Mouse (Mus musculus) lung, postnatal 14 days (tissue): ENCODE measurements around the gene Kctd18.
"Not testable (repeated sequence)": the region's sequence is repeated elsewhere in the genome, so short reads cannot be mapped to it uniquely, and the experiment has no call there.

Experiments used
- DNase-seq: peaks from one replicate; pipeline ENCODE4 v3.0.0; 2021

Gene Kctd18

GRCm38 (mm10) chr1:58018856-58019255 lies at the start of gene Kctd18:
Gene Kctd18, minus strand, starts transcription at chr1:58018956.
- no peak for DNase-seq

GRCm38 (mm10) chr1:58065606-58066005 lies 46.9 kb upstream of the Kctd18 start:
- no peak for DNase-seq

- DNase-seq, result no peak
Observed at GRCm38 (mm10) chr1:58065151-58065550, 46.4 kb upstream of the Kctd18 start.

GRCm38 (mm10) chr1:58062131-58062530 lies 43.4 kb upstream of the Kctd18 start:
- no peak for DNase-seq

- no peak for DNase-seq
Observed at GRCm38 (mm10) chr1:58058846-58059245, 40.1 kb upstream of the Kctd18 start.

GRCm38 (mm10) chr1:58056939-58057338 lies 38.2 kb upstream of the Kctd18 start:
- DNase-seq, result peak; percentile 47

GRCm38 (mm10) chr1:58056074-58056807 lies 37.5 kb upstream of the Kctd18 start:
- DNase-seq, result no peak

GRCm38 (mm10) chr1:58055598-58055997 lies 36.8 kb upstream of the Kctd18 start:
- DNase-seq, result no peak

- DNase-seq, result no peak
Observed at GRCm38 (mm10) chr1:58049126-58049525, 30.4 kb upstream of the Kctd18 start.

GRCm38 (mm10) chr1:58046721-58047290 lies 28.1 kb upstream of the Kctd18 start:
- DNase-seq, result no peak

GRCm38 (mm10) chr1:58045546-58045945 lies 26.8 kb upstream of the Kctd18 start:
- no peak for DNase-seq

- DNase-seq, result no peak
Observed at GRCm38 (mm10) chr1:58045076-58045475, 26.3 kb upstream of the Kctd18 start.

- DNase-seq, result not testable (repeated sequence)
Observed at GRCm38 (mm10) chr1:58037306-58037705, 18.6 kb upstream of the Kctd18 start.

- peak; percentile 67 for DNase-seq
Observed at GRCm38 (mm10) chr1:58031160-58031769, 12.5 kb upstream of the Kctd18 start.

GRCm38 (mm10) chr1:58030156-58030871 lies 11.6 kb upstream of the Kctd18 start:
- DNase-seq, result peak; percentile 60

- peak; percentile 49 for DNase-seq
Observed at GRCm38 (mm10) chr1:58029636-58030117, 10.9 kb upstream of the Kctd18 start, which contains the start of gene Aox1. Gene Aox1, plus strand, starts transcription at chr1:58029931.

- no peak for DNase-seq
Observed at GRCm38 (mm10) chr1:58027707-58028106, 9.0 kb upstream of the Kctd18 start.

GRCm38 (mm10) chr1:58006388-58006787 lies 12.4 kb downstream of the Kctd18 start:
- not testable (repeated sequence) for DNase-seq

- DNase-seq, result no peak
Observed at GRCm38 (mm10) chr1:57998146-57998545, 20.6 kb downstream of the Kctd18 start.

- DNase-seq, result no peak
Observed at GRCm38 (mm10) chr1:57996133-57996615, 22.6 kb downstream of the Kctd18 start.

GRCm38 (mm10) chr1:57995432-57996132 lies 23.2 kb downstream of the Kctd18 start, which contains the start of gene Sgo2a:
Gene Sgo2a, plus strand, starts transcription at chr1:57995971.
- peak; percentile 94 for DNase-seq

GRCm38 (mm10) chr1:57991277-57991676 lies 27.5 kb downstream of the Kctd18 start:
- DNase-seq, result no peak
